Mouse (Mus musculus) right cerebral cortex, postnatal 10 days (tissue): ENCODE data around the gene Ncl.

ENCODE experiments used
- DNase-seq, 2 experiments: peaks; one replicate each; pipeline ENCODE4 v3.0.0; 2021; ENCODE audit warnings: low spot score in 2 of 2

Ncl gene

GRCm38 (mm10) chr1:86358906-86359797, at the start of gene Ncl:
Ncl (minus strand) TSS chr1:86359400.
- peak; percentile 99 for DNase-seq

- no peak for DNase-seq
Observed at GRCm38 (mm10) chr1:86408515-86408914, 49.3 kb upstream of the Ncl start.

GRCm38 (mm10) chr1:86406914-86407313, 47.7 kb upstream of the Ncl start:
- no peak for DNase-seq

GRCm38 (mm10) chr1:86406313-86406712, 47.1 kb upstream of the Ncl start:
- DNase-seq, result no peak

GRCm38 (mm10) chr1:86404834-86405233, 45.6 kb upstream of the Ncl start:
- DNase-seq, result no peak

- no peak for DNase-seq
Observed at GRCm38 (mm10) chr1:86400096-86400754, 41.0 kb upstream of the Ncl start.

- no peak for DNase-seq
Observed at GRCm38 (mm10) chr1:86399322-86399721, 40.1 kb upstream of the Ncl start.

GRCm38 (mm10) chr1:86398222-86398621, 39.0 kb upstream of the Ncl start:
- no peak for DNase-seq

GRCm38 (mm10) chr1:86397621-86398020, 38.4 kb upstream of the Ncl start:
- no peak for DNase-seq

- no peak for DNase-seq
Observed at GRCm38 (mm10) chr1:86395897-86396296, 36.7 kb upstream of the Ncl start.

- DNase-seq, result no peak
Observed at GRCm38 (mm10) chr1:86394246-86394645, 35.0 kb upstream of the Ncl start.

GRCm38 (mm10) chr1:86393219-86393618, 34.0 kb upstream of the Ncl start:
- DNase-seq, result no peak

- no peak for DNase-seq
Observed at GRCm38 (mm10) chr1:86391425-86391824, 32.2 kb upstream of the Ncl start.

- peak in 1 of 2 experiments; percentile 77 for DNase-seq
Observed at GRCm38 (mm10) chr1:86389230-86389629, 30.0 kb upstream of the Ncl start.

GRCm38 (mm10) chr1:86381027-86381426, 21.8 kb upstream of the Ncl start:
- DNase-seq, result peak; percentile 55 to 63

- DNase-seq, result peak; percentile 39 to 59
Observed at GRCm38 (mm10) chr1:86379161-86379569, 20.0 kb upstream of the Ncl start.

GRCm38 (mm10) chr1:86378662-86379061, 19.5 kb upstream of the Ncl start:
- DNase-seq, result peak in 1 of 2 experiments; percentile 58

- no peak for DNase-seq
Observed at GRCm38 (mm10) chr1:86376354-86376753, 17.2 kb upstream of the Ncl start.

GRCm38 (mm10) chr1:86371997-86372396, 12.8 kb upstream of the Ncl start:
- DNase-seq, result peak in 1 of 2 experiments; percentile 64

- DNase-seq, result no peak
Observed at GRCm38 (mm10) chr1:86368086-86368485, 8.9 kb upstream of the Ncl start.

GRCm38 (mm10) chr1:86363671-86364070, 4.5 kb upstream of the Ncl start:
- DNase-seq, result no peak

GRCm38 (mm10) chr1:86361852-86362615, 2.8 kb upstream of the Ncl start:
- no peak for DNase-seq
